Comparison of ENCODE assay signal across 8 mouse cellular contexts in the genomic region with DNA sequence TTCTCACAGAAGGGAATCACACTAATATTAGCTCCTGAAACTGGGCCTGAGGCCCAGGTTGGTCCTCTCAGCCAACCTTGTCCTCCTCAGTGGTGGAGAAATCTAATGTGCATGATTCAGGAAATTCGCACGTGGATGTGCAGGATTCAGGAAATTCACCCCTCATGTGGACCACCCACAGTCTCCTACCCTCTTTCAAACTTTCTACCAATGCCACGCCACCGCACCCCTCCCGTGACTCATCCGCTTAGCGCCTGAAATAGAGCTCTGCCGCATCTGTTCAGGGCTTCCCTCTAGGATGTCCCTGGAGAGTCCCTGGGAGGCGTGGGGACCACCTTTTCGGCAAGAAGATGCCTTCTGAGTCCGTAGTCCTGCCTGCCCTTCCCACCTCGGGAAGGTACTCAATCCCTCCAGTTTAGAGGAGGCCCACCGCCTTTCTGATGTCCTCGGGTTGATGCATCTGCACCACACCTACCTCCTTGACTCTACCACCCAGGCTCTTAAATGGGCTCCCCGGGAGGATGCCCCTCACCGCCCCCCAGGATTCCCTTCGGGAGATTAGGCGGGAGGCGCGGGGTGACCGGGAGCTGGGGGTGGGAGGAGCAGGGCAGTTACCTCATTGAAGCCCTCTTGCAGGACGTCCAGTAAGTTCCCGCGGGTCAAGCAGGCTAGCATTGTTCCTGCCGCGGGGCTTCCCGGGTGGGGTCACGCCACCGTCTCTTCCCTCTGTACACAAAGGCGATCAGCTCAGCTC. TPM values are rescaled to one million over a fixed set of nuclear protein-coding genes. Genes with fewer than 3 reads are reported as not detected.
DNase-seq lines count a peak whose midpoint lies in the region; ATAC-seq and TF ChIP-seq lines count a peak whose summit lies in the region.

No protein-coding gene starts in this region.

- peaks cover 59% of the 10 kb centered on the region for H3K4me1 ChIP-seq in heart, embryonic 10.5 days
- peaks cover 48% of the 10 kb centered on the region for H3K4me1 ChIP-seq in embryonic facial prominence, embryonic 13.5 days
- H3K4me1 ChIP-seq in hindbrain, embryonic 16.5 days (ENCODE audit: control insufficient read depth, insufficient read depth, low read depth, low read length) = peaks cover 36% of the 10 kb centered on the region
- H3K4me1 ChIP-seq in liver, postnatal 0 days (ENCODE audit: insufficient read depth) = peaks cover 11% of the 10 kb centered on the region
- peaks cover 22% of the 10 kb centered on the region for H3K4me1 ChIP-seq in stomach, embryonic 16.5 days (ENCODE audit: control insufficient read depth, insufficient read depth, low read length)

- CTCF ChIA-PET in Patski (lab: Charles Lee) = interaction anchor here (0.7 to 2.7 kb wide), 6 partner anchors 8 to 40 kb away, joined by 3 to 12 read pairs (median 4); a partner anchor contains a TSS

- in situ Hi-C loops in Patski (cut with MboI; ENCODE audit: low pct_unique_long_range_greater_than_20kb) = no loop called here

- peak overlapping the region; percentile 79 for H3K9ac ChIP-seq in embryonic facial prominence, embryonic 13.5 days
- peak overlapping the region; percentile 66 for H3K9ac ChIP-seq in hindbrain, embryonic 16.5 days (ENCODE audit: low read depth, low read length)
- H3K9ac ChIP-seq in liver, postnatal 0 days (replicated peaks) = peak overlapping the region; percentile 41; the same call in 1 of the 2 replicates
- peak overlapping the region; percentile 77 for H3K9ac ChIP-seq in stomach, embryonic 16.5 days (ENCODE audit: low read length)

- peak overlapping the region; percentile 75 for H3K4me3 ChIP-seq in heart, embryonic 10.5 days
- H3K4me3 ChIP-seq in embryonic facial prominence, embryonic 13.5 days = peak overlapping the region; percentile 68
- peak overlapping the region; percentile 63 for H3K4me3 ChIP-seq in hindbrain, embryonic 16.5 days (ENCODE audit: low read length)
- H3K4me3 ChIP-seq in liver, postnatal 0 days (ENCODE audit: low read depth, low read length) = peak overlapping the region; percentile 48
- H3K4me3 ChIP-seq in stomach, embryonic 16.5 days (replicated peaks; ENCODE audit: low read length) = peak overlapping the region; percentile 67

- H3K9me3 ChIP-seq in heart, embryonic 10.5 days = no peaks in the 10 kb centered on the region
- no peaks in the 10 kb centered on the region for H3K9me3 ChIP-seq in embryonic facial prominence, embryonic 13.5 days
- no peaks in the 10 kb centered on the region for H3K9me3 ChIP-seq in hindbrain, embryonic 16.5 days (ENCODE audit: control insufficient read depth, low read length)
- H3K9me3 ChIP-seq in liver, postnatal 0 days (ENCODE audit: low read length) = no peaks in the 10 kb centered on the region
- H3K9me3 ChIP-seq in stomach, embryonic 16.5 days (replicated peaks; ENCODE audit: control insufficient read depth, low read length) = no peaks in the 10 kb centered on the region

- H3K27ac ChIP-seq in heart, embryonic 10.5 days = peak overlapping the region; percentile 89
- peak overlapping the region; percentile 83 for H3K27ac ChIP-seq in embryonic facial prominence, embryonic 13.5 days
- H3K27ac ChIP-seq in hindbrain, embryonic 16.5 days (ENCODE audit: low read depth, low read length) = peak overlapping the region; percentile 85
- no peak overlapping the region for H3K27ac ChIP-seq in liver, postnatal 0 days (ENCODE audit: low read depth)
- no peak overlapping the region for H3K27ac ChIP-seq in stomach, embryonic 16.5 days (ENCODE audit: low read length)

- peak; percentile 44 for ATAC-seq in Patski
- peak; percentile 10; the same call in 1 of the 2 replicates for ATAC-seq in embryonic facial prominence, embryonic 13.5 days (ENCODE audit: insufficient number of reproducible peaks, insufficient read depth, low FRiP score, low TSS enrichment, low read depth)
- ATAC-seq in hindbrain, embryonic 16.5 days = peak; percentile 26
- ATAC-seq in liver, postnatal 0 days = no peak
- ATAC-seq in stomach, embryonic 16.5 days (ENCODE audit: insufficient read depth, low FRiP score) = no peak

- peak overlapping the region; percentile 82 for H3K4me2 ChIP-seq in embryonic facial prominence, embryonic 13.5 days
- peak overlapping the region; percentile 70 for H3K4me2 ChIP-seq in hindbrain, embryonic 16.5 days (ENCODE audit: low read length)
- peak overlapping the region; percentile 84 for H3K4me2 ChIP-seq in liver, postnatal 0 days (ENCODE audit: low read depth, low read length)
- peak overlapping the region; percentile 91 for H3K4me2 ChIP-seq in stomach, embryonic 16.5 days (ENCODE audit: low read depth, low read length)

- H3K27me3 ChIP-seq in heart, embryonic 10.5 days (ENCODE audit: insufficient read depth, poor library complexity, severe bottlenecking) = no peaks in the 10 kb centered on the region
- H3K27me3 ChIP-seq in Patski = no peaks in the 10 kb centered on the region
- no peaks in the 10 kb centered on the region for H3K27me3 ChIP-seq in embryonic facial prominence, embryonic 13.5 days
- no peaks in the 10 kb centered on the region for H3K27me3 ChIP-seq in hindbrain, embryonic 16.5 days (replicated peaks; ENCODE audit: control insufficient read depth, insufficient read depth, low read length)
- H3K27me3 ChIP-seq in liver, postnatal 0 days (ENCODE audit: insufficient read depth, low read length) = peaks cover 14% of the 10 kb centered on the region
- no peaks in the 10 kb centered on the region for H3K27me3 ChIP-seq in stomach, embryonic 16.5 days (ENCODE audit: control insufficient read depth, insufficient read depth, low read length)

- intact Hi-C loops in heart, postnatal 36 days (cut with DNase I) = loop anchor here (5.0 kb wide), 1 partner anchor 40 kb away; a partner anchor contains a TSS

- TF ChIP-seq EP300 in liver, postnatal 0 days (IDR thresholded peaks at IDR 0.05; ENCODE audit: low read depth) = no peak

- H3K36me3 ChIP-seq in heart, embryonic 10.5 days = no peaks in the 10 kb centered on the region
- no peaks in the 10 kb centered on the region for H3K36me3 ChIP-seq in embryonic facial prominence, embryonic 13.5 days
- no peaks in the 10 kb centered on the region for H3K36me3 ChIP-seq in hindbrain, embryonic 16.5 days (ENCODE audit: control insufficient read depth, insufficient read depth, low read length)
- no peaks in the 10 kb centered on the region for H3K36me3 ChIP-seq in liver, postnatal 0 days (replicated peaks; ENCODE audit: insufficient read depth, low read length)
- no peaks in the 10 kb centered on the region for H3K36me3 ChIP-seq in stomach, embryonic 16.5 days (ENCODE audit: control insufficient read depth, insufficient read depth, low read length)

- POLR2A ChIA-PET in Patski (lab: Charles Lee) = interaction anchor here (1.1 to 2.4 kb wide), 3 partner anchors 14 to 26 kb away, joined by 3 to 12 read pairs (median 6); a partner anchor contains a TSS

- TF ChIP-seq CTCF in Patski (IDR thresholded peaks at IDR 0.05) = no peak
- no peak for TF ChIP-seq CTCF in liver, postnatal 0 days (IDR thresholded peaks at IDR 0.05; ENCODE audit: low read depth)

- no peak for DNase-seq in heart, embryonic 10.5 days (ENCODE audit: low spot score)
- no peak for DNase-seq in heart, postnatal 36 days
- no peak for DNase-seq in Patski (ENCODE audit: low read depth, low spot score)
- no peak for DNase-seq in liver, postnatal 0 days
- no peak for DNase-seq in urinary bladder, postnatal 25 days (ENCODE audit: low spot score)

- 6% methylated on average over 30 of the region's 30 CpGs for WGBS in heart, embryonic 10.5 days
- WGBS in embryonic facial prominence, embryonic 13.5 days = 2% methylated on average over 30 of the region's 30 CpGs
- WGBS in hindbrain, embryonic 16.5 days = 3% methylated on average over 29 of the region's 30 CpGs
- 17% methylated on average over 30 of the region's 30 CpGs for WGBS in liver, postnatal 0 days (ENCODE audit: insufficient replicate concordance)
- 6% methylated on average over 30 of the region's 30 CpGs for WGBS in stomach, embryonic 16.5 days

RNA-seq across cellular contexts. Expression of a gene that starts 12.0 kb away (rescaled TPM):
- polyA plus RNA-seq in heart, embryonic 10.5 days (2016; fragmentation: Nextera tagmentation; extraction: Ambion mirVana) = 5.3 and 7.6 TPM in 2 replicates
- total RNA-seq in heart, postnatal 36 days (2021) = 1 to 10 TPM; 4.2 to 7.4 TPM
- 14.6 TPM for polyA plus RNA-seq in Patski (2021)
- 22.6 and 23.3 TPM in 2 replicates for polyA plus RNA-seq in embryonic facial prominence, embryonic 13.5 days (2015; fragmentation: Nextera tagmentation; extraction: Ambion mirVana)
- 31.6 and 33.7 TPM in 2 replicates for polyA plus RNA-seq in hindbrain, embryonic 16.5 days (2015; fragmentation: Nextera tagmentation; extraction: Ambion mirVana)
- polyA plus RNA-seq in liver, postnatal 0 days (2015; fragmentation: Nextera tagmentation; extraction: Ambion mirVana) = 3.6 and 3.7 TPM in 2 replicates
- polyA plus RNA-seq in stomach, embryonic 16.5 days (2015; fragmentation: Nextera tagmentation; extraction: Ambion mirVana) = 8.7 and 9.7 TPM in 2 replicates

RNA-seq across cellular contexts. Expression of a gene that starts 19.0 kb away (rescaled TPM):
- polyA plus RNA-seq in heart, embryonic 10.5 days (2016; fragmentation: Nextera tagmentation; extraction: Ambion mirVana) = 8.4 TPM in 2 replicates
- 1 to 10 TPM; 2.5 to 5.5 TPM for total RNA-seq in heart, postnatal 36 days (2021)
- polyA plus RNA-seq in Patski (2021) = 33.1 TPM
- polyA plus RNA-seq in embryonic facial prominence, embryonic 13.5 days (2015; fragmentation: Nextera tagmentation; extraction: Ambion mirVana) = 6.0 and 6.7 TPM in 2 replicates
- polyA plus RNA-seq in hindbrain, embryonic 16.5 days (2015; fragmentation: Nextera tagmentation; extraction: Ambion mirVana) = 2.1 and 2.5 TPM in 2 replicates
- polyA plus RNA-seq in liver, postnatal 0 days (2015; fragmentation: Nextera tagmentation; extraction: Ambion mirVana) = 11.6 and 13.9 TPM in 2 replicates
- polyA plus RNA-seq in stomach, embryonic 16.5 days (2015; fragmentation: Nextera tagmentation; extraction: Ambion mirVana) = 13.6 and 14.2 TPM in 2 replicates

RNA-seq across cellular contexts. Expression of a gene that starts 23.8 kb away (rescaled TPM):
- polyA plus RNA-seq in heart, embryonic 10.5 days (2016; fragmentation: Nextera tagmentation; extraction: Ambion mirVana) = 483 and 791 TPM in 2 replicates
- 1,000 to 10,000 TPM; 2,657 to 2,874 TPM for total RNA-seq in heart, postnatal 36 days (2021)
- 1,544 TPM for polyA plus RNA-seq in Patski (2021)
- polyA plus RNA-seq in embryonic facial prominence, embryonic 13.5 days (2015; fragmentation: Nextera tagmentation; extraction: Ambion mirVana) = 17.1 and 21.3 TPM in 2 replicates
- polyA plus RNA-seq in hindbrain, embryonic 16.5 days (2015; fragmentation: Nextera tagmentation; extraction: Ambion mirVana) = 16.3 and 20.9 TPM in 2 replicates
- 9.1 and 14.2 TPM in 2 replicates for polyA plus RNA-seq in liver, postnatal 0 days (2015; fragmentation: Nextera tagmentation; extraction: Ambion mirVana)
- polyA plus RNA-seq in stomach, embryonic 16.5 days (2015; fragmentation: Nextera tagmentation; extraction: Ambion mirVana) = 104 and 143 TPM in 2 replicates

RNA-seq across cellular contexts. Expression of a gene that starts 24.8 kb away (rescaled TPM):
- polyA plus RNA-seq in heart, embryonic 10.5 days (2016; fragmentation: Nextera tagmentation; extraction: Ambion mirVana) = 227 and 370 TPM in 2 replicates
- total RNA-seq in heart, postnatal 36 days (2021) = 100 to 1,000 TPM; 132 to 137 TPM
- 12.9 TPM for polyA plus RNA-seq in Patski (2021)
- 4.8 and 5.7 TPM in 2 replicates for polyA plus RNA-seq in embryonic facial prominence, embryonic 13.5 days (2015; fragmentation: Nextera tagmentation; extraction: Ambion mirVana)
- polyA plus RNA-seq in hindbrain, embryonic 16.5 days (2015; fragmentation: Nextera tagmentation; extraction: Ambion mirVana) = 1.1 and 5.2 TPM in 2 replicates
- 0.86 and 1.2 TPM in 2 replicates for polyA plus RNA-seq in liver, postnatal 0 days (2015; fragmentation: Nextera tagmentation; extraction: Ambion mirVana)
- 9.0 and 27.1 TPM in 2 replicates for polyA plus RNA-seq in stomach, embryonic 16.5 days (2015; fragmentation: Nextera tagmentation; extraction: Ambion mirVana)

RNA-seq across cellular contexts. Expression of a gene that starts 40.7 kb away (rescaled TPM):
- polyA plus RNA-seq in heart, embryonic 10.5 days (2016; fragmentation: Nextera tagmentation; extraction: Ambion mirVana) = 10.6 and 12.2 TPM in 2 replicates
- total RNA-seq in heart, postnatal 36 days (2021) = 1 to 10 TPM; 6.0 to 6.6 TPM
- polyA plus RNA-seq in Patski (2021) = 6.5 TPM
- 11.1 and 12.4 TPM in 2 replicates for polyA plus RNA-seq in embryonic facial prominence, embryonic 13.5 days (2015; fragmentation: Nextera tagmentation; extraction: Ambion mirVana)
- 10.7 and 11.1 TPM in 2 replicates for polyA plus RNA-seq in hindbrain, embryonic 16.5 days (2015; fragmentation: Nextera tagmentation; extraction: Ambion mirVana)
- polyA plus RNA-seq in liver, postnatal 0 days (2015; fragmentation: Nextera tagmentation; extraction: Ambion mirVana) = 4.9 and 6.6 TPM in 2 replicates
- 11.1 and 11.7 TPM in 2 replicates for polyA plus RNA-seq in stomach, embryonic 16.5 days (2015; fragmentation: Nextera tagmentation; extraction: Ambion mirVana)

Comparison
In these comparisons a context has a peak if more than half of its experiments do, and no peak if none do; other contexts are left out.
1. H3K27ac ChIP-seq: peak in heart, embryonic 10.5 days (single experiment), embryonic facial prominence, embryonic 13.5 days (single experiment) and hindbrain, embryonic 16.5 days (single experiment); none in liver, postnatal 0 days (single experiment) and stomach, embryonic 16.5 days (single experiment).
2. ATAC-seq: peak in Patski (single experiment), embryonic facial prominence, embryonic 13.5 days (single experiment) and hindbrain, embryonic 16.5 days (single experiment); none in liver, postnatal 0 days (single experiment) and stomach, embryonic 16.5 days (single experiment).
3. Peak in every context shown above with its lines, with median percentiles within 50 percentile points of each other: H3K4me3 ChIP-seq, H3K4me2 ChIP-seq and H3K9ac ChIP-seq.